Mouse (Mus musculus): ENCODE results near the gene Npdc1. TPM values are rescaled to one million over a fixed set of nuclear protein-coding genes. Genes with fewer than 3 reads are reported as not detected.

The Npdc1 gene
- polyA plus RNA-seq, 1 experiment = 114 TPM

DNA sequence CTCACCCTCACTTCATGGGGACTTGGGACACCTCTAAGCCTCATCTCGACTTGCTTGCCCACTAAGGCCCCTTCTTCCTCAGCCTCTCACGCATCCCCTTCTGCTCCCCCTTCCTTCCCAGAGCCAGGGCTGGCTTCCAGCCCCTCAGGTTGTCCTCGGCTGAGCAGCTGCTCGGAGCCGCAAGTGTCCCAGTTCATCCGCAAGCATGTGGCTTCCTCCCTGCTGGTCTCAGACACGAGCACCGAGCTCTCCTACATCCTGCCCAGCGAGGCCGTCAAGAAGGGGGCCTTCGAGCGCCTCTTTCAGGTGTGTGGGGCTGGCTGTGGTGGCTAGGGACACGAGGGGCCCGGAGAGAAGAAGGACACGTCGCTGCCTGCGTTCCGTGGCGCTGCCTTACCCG lies 41.9 kb downstream of the Npdc1 start:
- H3ac ChIP-seq (ENCODE audit: control insufficient read depth, insufficient read length) = no peak overlapping the region
- no peak for TF ChIP-seq POLR2A (IDR thresholded peaks at IDR 0.05; ENCODE audit: insufficient read length, low read depth)
- no peak for TF ChIP-seq MYOG (IDR thresholded peaks at IDR 0.05; ENCODE audit: control insufficient read depth in 1 of 3, insufficient read depth in 1 of 3, insufficient read length in 2 of 3, low read depth in 2 of 3)
- no peak for TF ChIP-seq CEBPB (IDR thresholded peaks at IDR 0.05; ENCODE audit: insufficient read depth, poor library complexity, severe bottlenecking)
- TF ChIP-seq SRF (IDR thresholded peaks at IDR 0.05; ENCODE audit: control insufficient read depth, insufficient read length, low read depth) = no peak
- TF ChIP-seq POLR2AphosphoS2 (IDR thresholded peaks at IDR 0.05; ENCODE audit: insufficient read length, low read depth) = no peak
- TF ChIP-seq USF1 (IDR thresholded peaks at IDR 0.05; ENCODE audit: low read depth) = no peak
- no peak for TF ChIP-seq E2F4 (IDR thresholded peaks at IDR 0.05; ENCODE audit: insufficient read depth)
- TF ChIP-seq REST (IDR thresholded peaks at IDR 0.05; ENCODE audit: insufficient read depth, insufficient read length) = no peak
- no peak for TF ChIP-seq TCF3 (IDR thresholded peaks at IDR 0.05; ENCODE audit: insufficient read length, low read depth)
- TF ChIP-seq MAX (IDR thresholded peaks at IDR 0.05; ENCODE audit: low read depth) = no peak
- TF ChIP-seq MYOD1 (IDR thresholded peaks at IDR 0.05; ENCODE audit: control insufficient read depth in 1 of 3, insufficient read length in 2 of 3, low read depth in 2 of 3) = no peak
- no peak for TF ChIP-seq TCF12 (IDR thresholded peaks at IDR 0.05; ENCODE audit: insufficient read depth, poor library complexity, severe bottlenecking)
- H3K4me2 ChIP-seq (ENCODE audit: low read depth) = no peak overlapping the region
- no peaks in the 10 kb centered on the region for H3K36me3 ChIP-seq (ENCODE audit: control insufficient read depth, insufficient read depth)
- no peaks in the 10 kb centered on the region for H3K27me3 ChIP-seq (ENCODE audit: control insufficient read depth, insufficient read depth, insufficient read length)
- H3K4me3 ChIP-seq = no peak overlapping the region
- H3K79me2 ChIP-seq (ENCODE audit: control insufficient read depth, insufficient read depth) = no peaks in the 10 kb centered on the region

DNA sequence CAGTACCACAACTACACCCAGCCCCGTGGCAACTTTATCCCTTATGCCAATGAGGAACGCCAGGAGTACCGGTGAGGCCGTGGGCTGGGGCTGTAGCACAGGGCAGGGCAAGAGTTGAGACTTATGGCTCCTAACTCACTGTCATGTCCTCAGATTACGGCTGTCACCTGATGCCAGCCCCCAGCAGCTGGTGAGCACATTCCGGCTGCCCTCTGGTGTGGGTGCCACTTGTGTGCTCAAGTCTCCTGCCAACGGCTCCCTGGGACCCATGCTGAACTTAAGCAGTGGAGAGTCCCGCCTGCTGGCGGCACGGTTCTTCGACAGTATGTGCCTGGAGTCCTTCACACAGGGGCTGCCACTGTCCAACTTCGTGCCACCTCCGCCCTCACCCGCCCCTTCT lies 43.5 kb downstream of the Npdc1 start:
- no peak overlapping the region for H3K4me3 ChIP-seq
- H3K27me3 ChIP-seq (ENCODE audit: control insufficient read depth, insufficient read depth, insufficient read length) = no peaks in the 10 kb centered on the region
- H3ac ChIP-seq (ENCODE audit: control insufficient read depth, insufficient read length) = no peak overlapping the region
- no peaks in the 10 kb centered on the region for H3K79me2 ChIP-seq (ENCODE audit: control insufficient read depth, insufficient read depth)
- peak in 2 of 3 experiments; percentile 63 to 87 for TF ChIP-seq MYOD1 (IDR thresholded peaks at IDR 0.05; ENCODE audit: control insufficient read depth in 1 of 3, insufficient read length in 2 of 3, low read depth in 2 of 3)
- TF ChIP-seq MYOG (IDR thresholded peaks at IDR 0.05; ENCODE audit: control insufficient read depth in 1 of 3, insufficient read depth in 1 of 3, insufficient read length in 2 of 3, low read depth in 2 of 3) = peak; percentile 67 to 89 (median 77)
- no peak for TF ChIP-seq SRF (IDR thresholded peaks at IDR 0.05; ENCODE audit: control insufficient read depth, insufficient read length, low read depth)
- no peaks in the 10 kb centered on the region for H3K36me3 ChIP-seq (ENCODE audit: control insufficient read depth, insufficient read depth)
- H3K4me2 ChIP-seq (ENCODE audit: low read depth) = no peak overlapping the region

DNA sequence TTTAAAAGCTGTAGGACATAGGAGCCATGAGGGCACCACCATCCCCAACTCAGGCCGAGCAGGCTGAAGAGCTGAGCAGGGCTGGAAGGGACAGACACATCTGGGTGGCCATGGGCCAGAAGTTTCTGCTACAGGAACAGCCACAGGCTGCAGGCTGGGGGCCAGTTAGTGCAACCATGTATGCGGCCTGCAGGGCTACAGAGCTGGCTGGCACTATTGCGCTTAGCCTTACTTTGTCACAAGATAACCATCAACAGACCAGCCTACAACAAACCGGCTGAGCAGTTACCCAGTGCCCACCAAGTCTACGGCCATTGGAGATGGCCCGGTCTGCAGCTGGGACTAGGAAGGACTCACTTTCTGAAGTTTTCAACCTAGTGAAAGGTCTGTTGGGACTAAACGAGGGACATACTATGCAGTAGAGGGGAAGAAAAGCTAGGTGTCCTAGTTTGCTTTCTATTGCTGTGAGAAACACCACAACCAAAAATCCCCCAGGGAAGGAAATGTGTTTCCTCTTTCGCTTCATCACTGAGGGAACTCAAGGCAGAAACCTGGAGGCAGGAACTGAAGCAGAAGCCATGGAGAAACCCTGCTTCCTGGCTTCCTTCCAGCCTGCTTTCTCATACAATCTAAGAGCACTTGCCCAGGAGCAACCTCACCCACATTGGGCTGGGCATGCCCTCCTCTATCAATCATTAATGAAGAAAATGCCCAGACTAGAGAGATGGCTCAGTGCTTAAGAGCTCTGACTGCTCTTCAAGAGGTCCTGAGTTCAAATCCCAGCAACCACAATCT lies 51.9 kb downstream of the Npdc1 start:
- Histone ChIP-seq H3K4me2 (ENCODE audit: low read depth) (no peak overlapping the region), H3K4me3 (no peak overlapping the region), H3ac (ENCODE audit: control insufficient read depth, insufficient read length) (no peak overlapping the region), H3K79me2 (ENCODE audit: control insufficient read depth, insufficient read depth) (no peaks in the 10 kb centered on the region), H3K36me3 (ENCODE audit: control insufficient read depth, insufficient read depth) (no peaks in the 10 kb centered on the region), H3K27me3 (ENCODE audit: control insufficient read depth, insufficient read depth, insufficient read length) (no peaks in the 10 kb centered on the region)
- no peak for TF ChIP-seq USF1 (IDR thresholded peaks at IDR 0.05; ENCODE audit: low read depth)
- TF ChIP-seq TCF3 (IDR thresholded peaks at IDR 0.05; ENCODE audit: insufficient read length, low read depth) = no peak
- TF ChIP-seq MYOG (IDR thresholded peaks at IDR 0.05; ENCODE audit: control insufficient read depth in 1 of 3, insufficient read depth in 1 of 3, insufficient read length in 2 of 3, low read depth in 2 of 3) = no peak
- TF ChIP-seq REST (IDR thresholded peaks at IDR 0.05; ENCODE audit: insufficient read depth, insufficient read length) = no peak
- TF ChIP-seq CEBPB (IDR thresholded peaks at IDR 0.05; ENCODE audit: insufficient read depth, poor library complexity, severe bottlenecking) = no peak
- no peak for TF ChIP-seq POLR2A (IDR thresholded peaks at IDR 0.05; ENCODE audit: insufficient read length, low read depth)
- TF ChIP-seq SRF (IDR thresholded peaks at IDR 0.05; ENCODE audit: control insufficient read depth, insufficient read length, low read depth) = no peak
- TF ChIP-seq MAX (IDR thresholded peaks at IDR 0.05; ENCODE audit: low read depth) = no peak
- no peak for TF ChIP-seq MYOD1 (IDR thresholded peaks at IDR 0.05; ENCODE audit: control insufficient read depth in 1 of 3, insufficient read length in 2 of 3, low read depth in 2 of 3)
- no peak for TF ChIP-seq E2F4 (IDR thresholded peaks at IDR 0.05; ENCODE audit: insufficient read depth)
- no peak for TF ChIP-seq TCF12 (IDR thresholded peaks at IDR 0.05; ENCODE audit: insufficient read depth, poor library complexity, severe bottlenecking)
- TF ChIP-seq POLR2AphosphoS2 (IDR thresholded peaks at IDR 0.05; ENCODE audit: insufficient read length, low read depth) = no peak

DNA sequence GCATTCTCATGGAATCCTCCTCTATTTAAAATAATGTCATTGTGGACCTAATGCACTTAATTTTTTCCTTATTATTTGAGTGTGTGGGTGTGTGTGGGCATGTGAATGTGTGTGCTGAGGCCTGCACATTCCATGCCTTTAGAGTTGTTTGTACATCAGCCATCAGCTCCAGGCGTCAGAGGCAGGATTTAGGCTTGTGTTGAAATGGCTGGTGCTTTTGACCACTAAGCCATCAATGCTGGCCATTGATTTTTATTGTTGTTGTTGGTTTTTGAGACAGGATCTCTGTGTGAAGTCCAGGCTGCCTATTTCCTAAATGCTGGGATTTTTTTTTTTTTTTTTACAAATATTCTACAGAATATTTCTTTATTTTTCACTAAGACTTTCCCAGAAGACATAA lies 53.8 kb downstream of the Npdc1 start:
- Histone ChIP-seq H3ac (ENCODE audit: control insufficient read depth, insufficient read length) (no peak overlapping the region), H3K4me2 (ENCODE audit: low read depth) (no peak overlapping the region), H3K36me3 (ENCODE audit: control insufficient read depth, insufficient read depth) (no peaks in the 10 kb centered on the region), H3K27me3 (ENCODE audit: control insufficient read depth, insufficient read depth, insufficient read length) (no peaks in the 10 kb centered on the region), H3K4me3 (no peak overlapping the region), H3K79me2 (ENCODE audit: control insufficient read depth, insufficient read depth) (no peaks in the 10 kb centered on the region)
- TF ChIP-seq TCF3 (IDR thresholded peaks at IDR 0.05; ENCODE audit: insufficient read length, low read depth) (no peak), MYOG (IDR thresholded peaks at IDR 0.05; ENCODE audit: control insufficient read depth in 1 of 3, insufficient read depth in 1 of 3, insufficient read length in 2 of 3, low read depth in 2 of 3) (no peak), REST (IDR thresholded peaks at IDR 0.05; ENCODE audit: insufficient read depth, insufficient read length) (no peak), SRF (IDR thresholded peaks at IDR 0.05; ENCODE audit: control insufficient read depth, insufficient read length, low read depth) (no peak), TCF12 (IDR thresholded peaks at IDR 0.05; ENCODE audit: insufficient read depth, poor library complexity, severe bottlenecking) (no peak), MAX (IDR thresholded peaks at IDR 0.05; ENCODE audit: low read depth) (no peak)

All from myocyte (in vitro differentiated cells).